Mouse (Mus musculus) spleen, postnatal 36 days (tissue): ENCODE measurements around the gene Ifi207.
"Not testable (repeated sequence)": the region's sequence is repeated elsewhere in the genome, so short reads cannot be mapped to it uniquely, and the experiment has no call there.

Experiments used
- DNase-seq, 2 experiments: peaks; one replicate each; pipeline ENCODE4 v3.0.0; 2022; ENCODE audit warnings: low spot score in 2 of 2, mixed read lengths in 1 of 2

Ifi207 gene

DNA sequence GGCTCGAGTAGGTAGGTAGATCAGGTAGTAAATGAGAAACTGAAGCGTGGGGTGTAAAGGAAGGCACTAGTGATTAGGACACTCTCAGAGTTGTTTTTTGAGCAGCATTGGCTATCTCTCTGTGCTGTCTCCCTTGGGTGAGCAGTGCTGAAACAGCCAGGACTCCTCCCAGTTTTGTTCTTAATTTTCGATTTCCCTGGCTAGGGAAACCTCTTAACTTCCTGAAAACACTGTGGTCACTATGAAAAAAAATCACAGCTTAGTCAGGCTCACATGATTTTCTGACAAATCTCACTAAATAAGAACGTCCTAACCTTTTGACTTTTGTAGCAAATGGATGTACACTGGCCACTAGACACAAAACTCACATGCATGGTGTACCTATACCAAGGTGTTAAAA lies at the start of gene Ifi207:
Gene Ifi207 (minus strand): TSS at position 92 of the 400 bp plus-strand sequence.
- peak in 1 of 2 experiments; percentile 3 for DNase-seq

DNA sequence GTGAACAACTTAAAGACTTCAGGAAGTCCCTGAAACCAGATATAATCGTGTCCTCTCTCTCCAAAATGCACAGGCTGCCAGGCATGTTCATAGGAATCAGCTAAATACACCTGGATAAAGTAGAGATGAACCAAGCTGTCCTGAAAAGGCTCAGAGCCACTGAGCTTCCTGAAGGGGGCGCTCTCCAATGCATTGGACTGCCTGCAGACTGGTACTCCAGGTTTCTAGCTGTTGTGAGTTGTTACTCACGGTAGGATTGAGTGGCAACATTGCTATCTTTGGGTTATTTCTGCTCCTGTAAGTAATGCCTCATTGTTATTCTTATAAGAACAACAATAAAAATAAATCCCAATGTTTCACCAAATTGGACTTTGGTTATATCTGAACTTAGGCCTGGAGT lies 31.9 kb upstream of the Ifi207 start:
- not testable (repeated sequence) for DNase-seq

DNA sequence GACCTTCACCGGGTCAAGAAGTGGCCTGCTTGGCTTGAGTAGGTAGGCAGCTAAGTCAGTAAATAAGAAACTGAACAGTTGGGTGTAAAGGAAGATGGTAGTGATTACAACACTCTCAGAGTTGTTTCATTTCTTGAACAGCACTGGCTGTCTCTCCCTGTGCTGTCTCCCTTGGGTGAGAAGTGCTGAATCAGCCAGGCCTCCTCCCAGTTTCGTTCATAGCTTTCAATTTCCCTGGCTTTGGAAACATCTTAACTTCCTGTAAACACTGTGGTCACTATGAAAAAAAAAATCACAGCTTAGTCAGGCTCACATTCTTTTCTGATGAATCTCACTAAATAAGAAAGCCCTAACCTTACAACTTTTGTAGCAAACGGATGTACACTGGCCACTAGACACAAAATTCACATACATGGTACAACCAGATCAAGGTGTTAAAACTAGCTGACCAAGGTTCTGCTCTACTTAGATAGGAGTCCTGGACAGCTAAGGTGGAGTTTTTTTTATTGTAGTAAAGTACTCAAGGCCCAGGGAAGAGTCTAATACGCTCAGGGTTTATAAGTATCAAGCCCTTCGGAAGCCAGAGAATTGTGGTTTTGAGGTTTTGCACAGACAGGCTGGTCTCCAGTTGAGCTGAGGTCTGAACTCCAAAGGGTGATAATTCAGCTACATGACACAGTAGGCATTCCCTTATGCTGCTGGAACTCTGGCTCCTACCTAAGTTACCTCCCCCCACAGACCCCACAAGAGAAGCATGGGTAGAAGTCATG lies 25.5 kb upstream of the Ifi207 start, which contains the start of gene Ifi204:
Gene Ifi204 (minus strand): TSS at position 96 of the 770 bp plus-strand sequence.
- DNase-seq = peak; percentile 17 to 32

GRCm38 (mm10) chr1:173760032-173760431 lies 18.5 kb upstream of the Ifi207 start:
- not testable (repeated sequence) for DNase-seq

DNA sequence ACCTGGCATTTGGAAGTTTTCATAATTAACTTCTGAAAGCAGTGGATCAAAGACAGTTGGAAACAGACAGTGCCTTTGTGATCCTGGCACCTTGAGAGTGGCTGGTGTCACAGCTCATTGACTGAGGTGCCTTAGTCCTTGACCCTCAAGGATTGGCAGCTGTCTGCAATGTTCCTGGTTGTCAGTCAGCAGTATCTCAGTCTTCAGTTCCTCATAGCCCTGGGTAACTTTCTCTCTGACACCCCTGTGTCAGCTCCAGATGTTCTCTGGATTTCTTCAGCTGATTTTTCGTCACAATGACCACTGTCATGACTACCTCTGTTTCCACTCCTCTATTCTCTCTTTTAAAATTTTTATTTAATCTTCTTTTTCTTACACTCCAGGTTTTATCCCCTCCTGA lies 715 bp upstream of the Ifi207 start:
- DNase-seq = peak in 1 of 2 experiments; percentile 4

DNA sequence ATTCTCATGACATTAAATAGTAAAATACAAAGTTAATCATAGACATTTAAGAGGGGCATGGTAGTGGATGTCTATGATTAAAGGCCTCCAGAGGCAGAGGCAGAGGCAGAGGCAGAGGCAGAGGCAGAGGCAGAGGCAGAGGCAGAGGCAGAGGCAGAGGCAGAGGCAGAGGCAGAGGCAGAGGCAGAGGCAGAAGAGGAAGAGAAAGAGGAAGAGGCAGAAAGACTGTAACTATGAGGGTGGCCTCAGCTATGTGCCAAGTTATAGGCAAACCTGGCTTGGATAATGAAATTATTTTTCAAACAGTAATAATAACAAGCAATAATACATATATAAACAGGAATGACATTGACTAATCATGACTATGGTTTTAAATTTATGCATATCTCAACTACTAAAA lies 1.0 kb downstream of the Ifi207 start:
- DNase-seq = peak in 1 of 2 experiments; percentile 6

- no peak for DNase-seq
These were observed 4.6 kb downstream of the Ifi207 start for GRCm38 (mm10) chr1:173736986-173737385.

GRCm38 (mm10) chr1:173735015-173735414 lies 6.5 kb downstream of the Ifi207 start:
- not testable (repeated sequence) for DNase-seq

DNA sequence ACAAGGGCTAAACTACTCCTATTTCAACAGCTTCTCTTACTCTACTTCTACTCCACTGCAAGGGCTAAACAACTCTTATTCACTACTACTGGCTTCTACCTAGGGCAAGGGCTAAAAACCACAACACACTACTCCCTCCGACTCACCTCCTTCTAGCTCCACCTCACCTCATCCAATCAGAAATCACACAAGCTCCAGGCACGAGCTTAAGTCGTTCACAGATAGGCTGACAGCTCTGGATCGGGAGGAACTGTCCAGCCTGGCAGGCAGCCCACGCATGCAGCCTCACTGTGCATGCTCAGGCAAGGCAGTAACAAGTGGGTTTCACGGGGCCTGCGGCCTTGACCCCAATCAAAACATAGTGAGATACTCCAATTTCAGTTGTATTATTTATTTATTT lies 8.3 kb downstream of the Ifi207 start:
- no peak for DNase-seq

DNA sequence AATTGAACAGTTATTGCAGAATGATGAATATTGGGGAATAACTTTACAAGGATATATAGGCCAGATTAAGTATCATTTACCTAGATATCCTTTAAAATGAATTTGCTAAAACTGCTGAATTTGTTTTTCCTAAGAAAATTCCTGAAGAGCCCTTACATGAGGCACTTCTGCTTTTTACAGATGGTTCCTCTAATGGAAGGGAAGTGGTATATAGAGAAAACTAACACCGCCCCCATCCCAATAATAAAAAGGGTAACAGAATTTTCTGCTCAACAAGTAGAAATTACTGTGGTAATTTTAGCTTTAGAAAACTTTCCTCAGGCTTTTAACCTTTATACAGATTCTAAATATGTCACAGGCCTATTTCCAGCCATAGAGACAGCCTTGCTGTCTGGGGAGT lies 47.3 kb downstream of the Ifi207 start:
- DNase-seq = no peak

DNA sequence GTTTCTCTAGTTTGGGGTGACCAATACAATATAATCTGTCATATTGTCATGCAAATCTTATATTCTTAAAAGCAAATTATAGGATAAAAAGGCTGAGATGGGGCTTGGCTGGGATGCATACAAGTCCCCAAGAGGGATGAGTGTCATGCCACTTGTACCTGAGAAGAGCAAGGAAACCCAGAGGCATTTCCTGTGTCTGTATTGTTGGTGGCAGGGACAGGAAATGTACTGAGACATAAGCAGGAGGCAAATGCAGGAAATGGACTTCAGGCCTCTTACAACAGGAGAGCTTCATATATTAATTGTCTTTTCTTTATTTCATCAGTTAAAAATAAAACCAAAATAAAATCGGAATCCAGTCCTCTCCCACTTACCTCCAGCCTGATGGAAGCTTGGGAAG lies 62.9 kb downstream of the Ifi207 start:
- DNase-seq = peak in 1 of 2 experiments; percentile 9

DNA sequence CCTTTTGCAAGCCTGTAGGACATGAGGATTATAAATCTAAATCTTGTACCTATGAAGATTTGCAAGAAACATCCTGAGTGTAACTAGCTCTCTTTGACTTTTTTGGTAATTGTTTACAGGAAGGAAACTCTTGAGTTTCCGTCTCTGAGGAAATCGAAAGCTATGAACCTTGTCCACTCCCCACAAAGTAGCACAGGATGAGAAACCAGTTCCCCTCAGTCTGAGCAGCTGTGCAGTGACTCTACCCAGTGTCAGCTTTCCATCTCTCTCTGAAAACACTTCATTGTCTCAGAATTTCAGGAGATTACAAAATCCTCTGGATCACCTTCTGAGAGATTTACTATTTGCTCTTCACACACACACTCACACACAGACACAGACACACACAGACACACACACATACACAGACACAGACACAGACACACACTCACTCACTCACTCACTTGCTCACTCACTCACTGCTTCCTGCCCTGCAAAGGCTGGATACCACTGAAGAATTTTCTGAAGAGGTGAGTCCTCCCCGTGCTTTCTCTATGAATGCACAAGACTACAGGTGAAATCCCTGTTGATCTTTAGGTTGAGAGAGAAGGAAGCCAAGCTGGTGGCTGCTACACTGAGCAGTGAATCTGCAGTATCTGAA lies 68.0 kb downstream of the Ifi207 start, which contains the start of gene Ifi208:
Gene Ifi208 (plus strand): TSS at position 218 of the 640 bp plus-strand sequence.
- peak; percentile 53 to 54 for DNase-seq
